Mouse (Mus musculus) induced T-regulatory cell, adult 2 months (primary cell): ENCODE data around the gene Gm21992.

Experiments used
- DNase-seq: peaks from one replicate; pipeline ENCODE4 v3.0.0-alpha.2; 2012; ENCODE audit warnings: low read depth

Gm21992 gene

GRCm38 (mm10) chr19:4748493-4748892, 62.9 kb downstream of the Gm21992 start:
- no peak for DNase-seq

GRCm38 (mm10) chr19:4747631-4748312, 63.6 kb downstream of the Gm21992 start:
- no peak for DNase-seq

DNA sequence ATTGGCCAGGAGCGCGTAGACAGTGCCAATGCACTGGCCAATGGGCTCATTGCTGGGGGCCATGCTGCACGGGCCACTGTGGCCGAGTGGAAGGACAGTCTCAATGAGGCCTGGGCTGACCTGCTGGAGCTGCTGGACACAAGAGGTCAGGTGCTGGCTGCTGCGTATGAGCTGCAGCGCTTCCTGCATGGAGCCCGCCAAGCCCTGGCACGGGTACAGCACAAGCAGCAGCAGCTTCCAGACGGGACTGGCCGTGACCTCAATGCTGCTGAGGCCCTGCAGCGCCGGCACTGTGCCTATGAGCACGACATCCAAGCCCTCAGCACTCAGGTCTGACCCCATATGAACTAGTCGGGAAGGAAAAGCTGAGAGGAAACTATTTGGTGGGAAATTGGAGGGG, 64.8 kb downstream of the Gm21992 start:
- DNase-seq, result no peak

DNA sequence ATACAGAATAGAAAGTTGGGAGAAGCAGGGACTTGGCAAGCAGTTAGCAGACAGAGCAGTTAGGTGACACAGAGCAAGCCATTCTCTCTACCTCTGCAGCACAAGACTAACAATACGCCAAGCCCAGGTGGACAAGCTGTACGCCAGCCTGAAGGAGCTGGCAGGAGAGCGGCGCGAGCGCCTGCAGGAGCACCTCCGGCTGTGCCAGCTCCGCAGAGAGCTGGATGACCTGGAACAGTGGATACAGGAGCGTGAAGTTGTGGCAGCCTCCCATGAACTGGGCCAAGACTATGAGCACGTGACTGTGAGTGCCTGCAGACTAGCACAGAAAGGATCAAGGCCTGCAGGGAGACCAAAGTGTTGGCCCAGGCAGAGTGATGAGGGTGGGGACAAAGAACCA, 65.7 kb downstream of the Gm21992 start:
- DNase-seq, result no peak

DNA sequence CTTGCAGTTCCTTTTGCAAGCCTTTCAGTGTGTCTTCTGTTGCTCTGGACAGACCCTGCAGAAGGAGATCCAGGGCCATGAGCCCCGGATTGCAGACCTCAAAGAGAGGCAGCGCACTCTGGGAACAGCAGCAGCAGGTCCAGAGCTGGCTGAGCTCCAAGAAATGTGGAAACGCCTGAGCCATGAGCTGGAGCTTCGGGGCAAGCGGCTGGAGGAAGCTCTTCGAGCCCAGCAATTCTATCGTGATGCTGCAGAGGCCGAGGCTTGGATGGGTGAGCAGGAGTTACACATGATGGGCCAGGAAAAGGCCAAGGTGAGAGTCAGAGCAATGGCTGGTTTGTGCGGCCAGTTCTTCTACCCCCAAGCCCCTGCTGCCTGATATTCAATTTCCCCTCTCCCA, 66.4 kb downstream of the Gm21992 start:
- DNase-seq, result no peak

DNA sequence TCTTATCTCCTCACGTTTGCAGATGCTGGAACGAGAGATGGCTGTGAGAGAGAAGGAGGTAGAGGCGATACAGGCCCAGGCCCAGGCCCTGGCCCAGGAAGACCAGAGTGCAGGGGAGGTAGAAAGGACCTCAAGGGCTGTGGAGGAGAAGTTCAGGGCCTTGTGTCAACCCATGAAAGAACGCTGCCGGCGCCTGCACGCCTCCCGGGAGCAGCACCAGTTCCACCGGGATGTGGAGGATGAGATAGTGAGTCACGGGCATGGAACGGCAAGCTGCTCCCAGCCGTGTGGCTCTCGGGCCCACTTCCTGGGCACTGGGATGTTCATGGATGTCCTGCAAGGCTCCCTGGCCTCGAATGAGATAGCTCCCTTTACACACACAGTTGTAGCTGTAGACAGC, 67.4 kb downstream of the Gm21992 start:
- DNase-seq, result no peak

- peak; percentile 53 for DNase-seq
Observed at GRCm38 (mm10) chr19:4743524-4743923, 67.9 kb downstream of the Gm21992 start.

DNA sequence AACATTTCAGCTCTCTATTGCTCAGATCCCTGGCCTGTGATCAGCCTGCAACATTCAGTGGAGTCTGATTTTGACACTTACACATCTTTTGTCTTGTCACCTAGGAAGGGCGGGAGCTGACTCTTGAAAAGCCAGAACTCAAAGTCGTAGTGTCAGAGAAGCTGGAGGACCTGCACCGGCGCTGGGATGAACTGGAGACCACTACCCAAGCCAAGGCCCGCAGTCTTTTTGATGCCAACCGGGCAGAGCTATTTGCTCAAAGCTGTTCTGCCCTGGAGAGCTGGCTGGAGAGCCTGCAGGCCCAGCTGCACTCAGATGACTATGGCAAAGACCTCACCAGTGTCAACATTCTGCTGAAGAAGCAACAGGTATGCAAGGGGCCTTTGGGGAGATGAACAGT, 69.2 kb downstream of the Gm21992 start:
- DNase-seq, result no peak

DNA sequence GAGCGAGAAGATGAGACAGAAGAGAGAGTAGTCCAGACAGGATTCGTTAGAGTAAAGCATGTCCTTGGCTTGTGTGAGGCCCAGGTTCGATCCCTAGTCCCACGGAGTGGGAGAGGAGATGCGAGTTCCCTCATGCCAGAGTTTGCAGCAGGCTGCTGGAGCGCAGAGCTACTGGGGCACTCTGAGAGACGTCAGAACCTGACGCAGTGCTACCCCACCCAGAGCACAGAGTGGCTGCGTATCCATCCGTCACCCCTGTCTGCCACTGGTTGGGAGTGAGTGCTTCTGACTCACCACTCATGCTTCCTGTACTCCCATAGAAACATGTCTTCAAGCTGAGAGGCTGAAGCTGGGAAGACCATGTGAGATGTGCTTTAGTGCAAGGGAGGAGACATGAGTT, 69.9 kb downstream of the Gm21992 start:
- DNase-seq, result no peak

- DNase-seq, result no peak
Observed at GRCm38 (mm10) chr19:4739762-4740161, 71.7 kb downstream of the Gm21992 start.

DNA sequence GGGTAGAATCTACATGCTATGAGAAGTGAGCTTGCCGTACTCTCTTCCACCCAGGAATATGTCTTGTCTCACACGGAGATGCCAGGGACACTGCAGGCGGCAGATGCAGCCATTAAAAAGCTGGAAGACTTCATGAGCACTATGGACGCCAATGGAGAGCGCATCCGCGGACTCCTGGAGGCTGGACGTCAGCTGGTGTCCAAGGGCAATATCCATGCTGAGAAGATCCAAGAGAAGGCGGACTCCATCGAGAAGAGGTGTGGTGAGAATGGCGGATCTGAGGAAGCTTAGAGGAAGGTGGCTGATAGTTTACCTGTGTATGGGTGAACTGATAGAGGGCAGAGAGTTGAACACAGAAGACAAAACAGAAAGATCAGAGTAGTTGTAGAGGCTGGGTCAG, 72.4 kb downstream of the Gm21992 start:
- DNase-seq, result no peak

DNA sequence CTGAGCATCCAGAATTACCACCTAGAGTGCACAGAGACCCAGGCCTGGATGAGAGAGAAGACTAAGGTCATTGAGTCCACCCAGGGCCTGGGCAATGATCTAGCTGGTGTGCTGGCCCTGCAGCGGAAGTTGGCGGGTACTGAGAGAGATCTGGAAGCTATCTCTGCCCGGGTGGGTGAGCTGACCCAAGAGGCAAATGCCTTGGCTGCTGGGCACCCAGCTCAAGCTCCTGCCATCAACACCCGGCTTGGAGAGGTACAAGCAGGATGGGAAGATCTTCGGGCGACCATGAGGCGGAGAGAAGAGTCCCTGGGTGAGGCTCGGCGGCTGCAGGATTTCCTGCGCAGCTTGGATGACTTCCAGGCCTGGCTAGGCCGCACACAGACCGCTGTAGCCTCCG, 73.5 kb downstream of the Gm21992 start:
- no peak for DNase-seq

GRCm38 (mm10) chr19:4733052-4733451, 78.4 kb downstream of the Gm21992 start:
- no peak for DNase-seq

DNA sequence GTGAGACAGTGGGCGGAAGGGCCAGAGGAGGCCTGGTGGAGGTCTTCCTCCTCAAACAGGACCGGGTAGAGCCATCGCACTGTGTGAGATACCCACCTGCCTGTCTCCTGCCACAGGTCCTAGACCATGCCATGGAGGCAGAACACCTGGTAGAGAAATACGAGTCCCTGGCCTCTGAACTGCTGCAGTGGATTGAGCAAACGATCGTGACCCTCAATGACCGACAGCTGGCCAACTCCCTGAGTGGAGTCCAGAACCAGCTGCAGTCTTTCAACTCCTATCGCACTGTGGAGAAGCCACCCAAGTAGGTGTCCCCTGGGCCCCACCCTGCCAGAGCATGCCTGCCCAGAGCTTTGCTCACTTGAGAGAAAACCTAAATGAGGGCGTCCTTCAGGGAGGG, 82.2 kb downstream of the Gm21992 start:
- no peak for DNase-seq

GRCm38 (mm10) chr19:4720671-4721244, 90.7 kb downstream of the Gm21992 start:
- no peak for DNase-seq

DNA sequence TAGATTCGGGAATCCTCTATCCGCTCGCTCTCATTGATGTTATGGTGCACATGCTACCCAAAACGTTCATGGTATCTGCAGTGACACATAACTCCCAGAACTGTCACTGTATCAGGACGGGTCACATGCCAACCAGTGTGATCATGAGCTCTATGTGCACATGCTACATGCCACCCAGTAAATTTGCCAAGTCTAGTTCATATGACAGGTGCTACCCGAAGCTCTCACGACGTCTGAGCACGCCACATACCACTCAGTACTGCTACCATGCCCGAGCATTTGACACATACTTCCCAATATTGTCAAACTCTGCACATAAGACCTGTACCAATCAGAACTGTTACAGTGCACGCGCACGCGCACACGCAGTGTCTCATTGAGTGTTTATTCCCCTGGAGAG, 91.3 kb downstream of the Gm21992 start:
- DNase-seq, result no peak

DNA sequence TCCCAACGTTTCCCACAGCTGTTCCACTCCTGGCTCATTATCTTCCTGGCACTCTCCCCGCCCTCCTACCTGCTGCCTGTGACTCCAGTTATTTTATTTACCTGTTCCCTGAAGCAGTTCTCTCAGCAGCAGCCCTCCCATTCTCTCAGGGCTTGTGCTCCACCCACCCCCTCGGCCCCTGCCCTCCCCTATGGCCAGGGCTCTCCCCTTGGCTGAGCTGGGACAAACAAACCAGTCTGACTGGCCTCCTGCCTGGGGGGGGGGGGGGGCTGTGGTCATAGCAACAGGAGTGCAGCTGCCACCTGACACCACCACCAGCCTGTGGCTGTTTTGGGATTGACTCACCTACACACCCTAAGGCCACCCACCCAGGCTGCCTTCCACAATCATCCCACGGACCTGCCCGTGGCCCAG, 92.1 kb downstream of the Gm21992 start:
- DNase-seq, result no peak

DNA sequence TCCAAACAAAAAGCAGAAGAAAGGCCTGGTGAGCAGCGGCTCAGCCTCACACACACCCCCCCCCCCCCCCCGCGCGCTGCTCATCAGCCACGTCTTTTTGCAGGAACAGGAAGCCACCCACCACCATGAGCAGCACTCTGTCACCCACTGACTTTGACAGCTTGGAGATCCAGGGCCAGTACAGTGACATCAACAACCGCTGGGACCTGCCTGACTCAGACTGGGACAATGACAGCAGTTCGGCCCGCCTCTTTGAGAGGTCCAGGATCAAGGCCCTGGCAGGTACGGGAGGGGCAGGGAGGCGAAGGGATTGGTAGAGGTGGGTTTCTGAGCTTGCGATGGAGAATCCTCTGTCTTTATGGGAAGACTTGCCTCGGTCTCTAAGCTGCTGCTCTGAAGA, 92.7 kb downstream of the Gm21992 start:
- peak; percentile 31 for DNase-seq

DNA sequence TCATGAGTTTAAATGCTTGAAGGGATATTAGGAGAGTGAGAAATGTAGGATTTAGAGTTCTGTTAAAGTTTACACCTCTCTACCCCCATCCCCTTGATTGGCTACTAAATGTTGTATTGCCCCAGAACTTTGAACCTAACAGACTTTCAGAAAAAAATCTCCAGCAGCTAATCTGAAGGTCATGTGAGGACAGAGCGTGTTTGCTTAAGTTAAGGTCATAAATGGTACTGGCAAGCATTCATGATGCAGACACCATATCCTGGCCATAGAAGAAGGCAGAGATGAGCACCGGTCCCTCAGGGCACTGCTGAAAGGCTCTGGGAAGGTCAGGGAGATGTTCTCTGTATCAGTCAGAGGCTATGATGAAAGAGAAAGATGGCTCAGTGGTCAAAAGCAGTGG, 94.1 kb downstream of the Gm21992 start:
- no peak for DNase-seq

DNA sequence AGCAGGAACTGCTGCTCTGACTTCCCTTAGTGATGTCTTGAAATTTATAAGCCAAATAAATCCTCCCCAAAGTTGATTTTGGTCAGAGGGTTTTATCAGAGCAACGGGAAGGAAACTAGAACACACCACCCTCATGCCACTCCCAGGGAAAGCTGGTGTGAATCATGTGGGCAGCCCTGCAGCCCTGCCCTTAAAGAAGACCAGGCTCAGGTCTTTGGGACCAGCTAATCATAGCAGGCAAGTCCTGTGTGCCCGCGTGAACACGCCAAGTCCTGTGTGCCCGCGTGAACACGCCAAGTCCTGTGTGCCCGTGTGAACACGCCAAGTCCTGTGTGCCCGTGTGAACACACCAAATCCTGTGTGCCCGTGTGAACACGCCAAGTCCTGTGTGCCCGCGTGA, 94.7 kb downstream of the Gm21992 start:
- DNase-seq, result no peak

- DNase-seq, result no peak
Observed at GRCm38 (mm10) chr19:4713886-4714285, 97.5 kb downstream of the Gm21992 start.

DNA sequence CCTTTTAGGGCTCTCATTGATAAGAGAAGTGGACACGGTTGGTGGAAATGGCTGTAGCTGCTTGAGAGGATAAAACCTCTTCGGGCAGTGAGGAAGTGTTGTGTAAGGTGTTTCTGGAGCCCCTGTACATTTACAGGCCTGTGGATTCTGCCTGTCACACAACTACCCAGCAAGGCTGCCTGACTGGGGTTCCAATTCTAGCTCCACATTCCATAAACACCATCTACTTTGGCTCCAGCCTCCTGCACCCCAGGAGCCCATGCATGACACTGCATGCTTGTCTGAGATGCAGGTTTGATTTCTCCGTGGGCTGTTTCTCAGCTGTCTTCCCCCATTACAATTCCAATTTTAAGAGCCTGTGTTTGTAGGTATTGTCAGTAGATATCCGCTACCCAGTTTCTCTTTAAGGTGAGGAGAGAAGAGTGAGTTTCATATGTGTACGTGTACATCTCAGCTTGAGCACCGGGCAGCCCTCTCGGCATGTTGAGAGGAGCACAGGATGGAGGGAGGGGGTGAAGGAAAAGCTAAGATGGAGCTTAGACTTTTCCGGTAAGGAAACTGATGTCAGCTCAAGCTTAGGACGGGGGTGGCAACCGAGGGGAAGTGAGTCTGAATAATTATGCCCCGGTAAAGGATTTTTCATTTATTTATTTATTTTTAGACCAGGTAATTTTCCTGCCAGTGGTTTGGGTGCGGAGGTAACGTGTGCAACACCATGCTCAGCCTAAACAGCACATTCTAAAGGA, 98.5 kb downstream of the Gm21992 start:
- no peak for DNase-seq

DNA sequence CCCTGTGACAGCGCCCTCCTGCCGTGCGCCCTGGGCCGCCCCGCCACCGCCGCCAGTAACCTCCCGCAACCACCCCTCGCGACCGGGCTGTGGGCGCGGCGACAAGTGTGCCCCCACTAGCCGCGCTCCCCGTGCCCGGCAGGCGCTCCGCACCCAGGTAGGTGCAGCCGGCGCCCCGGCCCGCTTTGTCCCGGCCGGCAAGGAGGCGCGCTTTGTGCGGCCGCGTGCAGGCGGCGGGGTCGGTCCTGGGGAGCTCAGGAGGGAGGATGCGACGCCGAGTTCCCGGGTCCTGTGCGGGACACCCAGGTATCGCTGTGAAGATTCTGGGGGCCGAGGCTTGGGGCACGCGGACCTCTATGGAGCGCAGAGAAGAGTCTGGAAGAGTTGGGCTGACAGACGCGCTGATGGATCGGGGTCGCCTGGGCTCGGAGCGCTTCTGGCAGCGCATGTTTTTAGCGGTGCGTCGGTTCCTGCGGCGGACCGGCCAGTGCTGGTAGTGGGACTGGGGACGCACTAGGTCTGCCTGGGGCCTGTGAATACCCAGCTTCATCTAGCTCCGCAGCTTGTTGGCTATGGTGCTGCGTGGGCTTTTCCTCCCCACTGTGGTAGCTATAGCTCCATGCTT, 99.1 kb downstream of the Gm21992 start:
- DNase-seq, result no peak
